Mouse (Mus musculus) layer of hippocampus, adult 2 months (tissue): ENCODE measurements around the gene Crhr1. TPM values are rescaled to one million over a fixed set of nuclear protein-coding genes. Genes with fewer than 3 reads are reported as not detected.
A peak's percentile ranks its signal among the peaks of the same experiment; 100 is the strongest.
"Not testable (repeated sequence)": the region's sequence is repeated elsewhere in the genome, so short reads cannot be mapped to it uniquely, and the experiment has no call there.

ENCODE experiments used
- DNase-seq, 2 experiments: peaks; one replicate each; pipeline ENCODE4 v3.0.0; 2022; ENCODE audit warnings: low spot score in 2 of 2
- H3K27ac ChIP-seq: fragments of 200-600 bp; 2 replicates; pipeline ENCODE4 v1.8.1; 2022
- H3K4me3 ChIP-seq: fragments of 200-600 bp; 2 replicates; pipeline ENCODE4 v1.8.1; 2022; ENCODE audit warnings: mild to moderate bottlenecking
- CTCF ChIP-seq: fragments of 200-600 bp; conservative IDR thresholded peaks from 2 replicates; pipeline ENCODE4 v1.8.1; 2022; ENCODE audit warnings: antibody characterized with exemption, mild to moderate bottlenecking, moderate library complexity
- total RNA-seq, 2 experiments: library from RNA; stranded (reverse); gene quantifications; 2 replicates each; pipeline ENCODE4 v1.2.3; 2021

The Crhr1 gene
- total RNA-seq, 2 experiments from 2014 or later: 6.3 to 9.2 TPM

GRCm38 (mm10) chr11:104186837-104187150 is 54.1 kb downstream of the Crhr1 start:
- H3K27ac ChIP-seq: no peak overlapping the region
- DNase-seq: no peak
- no peak overlapping the region for H3K4me3 ChIP-seq
- TF ChIP-seq CTCF: no peak

- no peak overlapping the region for H3K27ac ChIP-seq
- no peak overlapping the region for H3K4me3 ChIP-seq
- no peak for DNase-seq
- no peak for TF ChIP-seq CTCF
Measured at GRCm38 (mm10) chr11:104187766-104188165, 55.1 kb downstream of the Crhr1 start.

GRCm38 (mm10) chr11:104190008-104190407 is 57.4 kb downstream of the Crhr1 start:
- DNase-seq: no peak
- H3K27ac ChIP-seq: no peak overlapping the region
- no peak overlapping the region for H3K4me3 ChIP-seq
- no peak for TF ChIP-seq CTCF

- no peak overlapping the region for H3K27ac ChIP-seq
- no peak overlapping the region for H3K4me3 ChIP-seq
- TF ChIP-seq CTCF: no peak
- DNase-seq: no peak
Measured at GRCm38 (mm10) chr11:104195382-104195781, 62.7 kb downstream of the Crhr1 start.

GRCm38 (mm10) chr11:104195791-104196190 is 63.1 kb downstream of the Crhr1 start:
- DNase-seq: peak; percentile 89 to 95
- TF ChIP-seq CTCF: peak; percentile 96
- H3K4me3 ChIP-seq: no peak overlapping the region
- no peak overlapping the region for H3K27ac ChIP-seq

GRCm38 (mm10) chr11:104197861-104198260 is 65.2 kb downstream of the Crhr1 start:
- H3K4me3 ChIP-seq: no peak overlapping the region
- no peak for TF ChIP-seq CTCF
- H3K27ac ChIP-seq: no peak overlapping the region
- DNase-seq: no peak

GRCm38 (mm10) chr11:104203271-104203670 is 70.6 kb downstream of the Crhr1 start:
- TF ChIP-seq CTCF: no peak
- Histone ChIP-seq H3K27ac (no peak overlapping the region), H3K4me3 (no peak overlapping the region)
- DNase-seq: no peak

GRCm38 (mm10) chr11:104206573-104206972 is 73.9 kb downstream of the Crhr1 start:
- no peak for TF ChIP-seq CTCF
- DNase-seq: no peak

GRCm38 (mm10) chr11:104209041-104209440 is 76.4 kb downstream of the Crhr1 start:
- Histone ChIP-seq H3K4me3 (no peak overlapping the region), H3K27ac (no peak overlapping the region)
- DNase-seq: no peak
- TF ChIP-seq CTCF: no peak

More at GRCm38 (mm10) chr11:104206573-104206972, 73.9 kb downstream of the Crhr1 start:
- no peak overlapping the region for H3K4me3 ChIP-seq
- 0 out of 2 replicates have a peak overlapping the region, but pooled peaks have one; percentile 32 for H3K27ac ChIP-seq

- no peak for DNase-seq
- Histone ChIP-seq H3K4me3 (no peak overlapping the region), H3K27ac (peak overlapping the region; percentile 39)
- peak; percentile 18; the same call in 1 of the 2 replicates for TF ChIP-seq CTCF
Measured at GRCm38 (mm10) chr11:104211251-104211650, 78.6 kb downstream of the Crhr1 start.

- H3K27ac ChIP-seq, DNase-seq, H3K4me3 ChIP-seq: not testable (repeated sequence)
- peak; percentile 46 for TF ChIP-seq CTCF
Measured at GRCm38 (mm10) chr11:104214128-104214527, 81.5 kb downstream of the Crhr1 start.

- Histone ChIP-seq H3K27ac (peak overlapping the region; percentile 68; the same call in 1 of the 2 replicates), H3K4me3 (no peak overlapping the region)
- no peak for TF ChIP-seq CTCF
- DNase-seq: no peak
Measured at GRCm38 (mm10) chr11:104218075-104218474, 85.4 kb downstream of the Crhr1 start.

GRCm38 (mm10) chr11:104220291-104220690 is 87.6 kb downstream of the Crhr1 start:
- no peak overlapping the region for H3K4me3 ChIP-seq
- peak overlapping the region; percentile 44; the same call in 1 of the 2 replicates for H3K27ac ChIP-seq

GRCm38 (mm10) chr11:104221751-104222150 is 89.1 kb downstream of the Crhr1 start:
- no peak for DNase-seq
- H3K27ac ChIP-seq: no peak overlapping the region
- no peak for TF ChIP-seq CTCF
- H3K4me3 ChIP-seq: no peak overlapping the region

More at GRCm38 (mm10) chr11:104220291-104220690, 87.6 kb downstream of the Crhr1 start:
- DNase-seq: no peak
- no peak for TF ChIP-seq CTCF

- Histone ChIP-seq H3K4me3 (no peak overlapping the region), H3K27ac (no peak overlapping the region)
- TF ChIP-seq CTCF: no peak
- no peak for DNase-seq
Measured at GRCm38 (mm10) chr11:104223301-104223700, 90.6 kb downstream of the Crhr1 start.

Other genes with a start within 250 kb of the Crhr1 start
- gene Nsf, start 178.8 kb upstream of the Crhr1 start, total RNA-seq: 1,000 to 10,000 TPM; 1,134 to 1,252 TPM
- 10 to 100 TPM; 39.7 to 47.0 TPM for gene Arf2, start 166.1 kb upstream of the Crhr1 start, total RNA-seq
- not detected for gene Sppl2c, start 53.5 kb downstream of the Crhr1 start, total RNA-seq
- gene Mapt, start 98.5 kb downstream of the Crhr1 start, total RNA-seq: 100 to 1,000 TPM; 312 to 318 TPM